Mouse (Mus musculus) forebrain, embryonic 11.5 days (tissue): Measurements from ENCODE around the gene Olfr649. TPM values are rescaled to one million over a fixed set of nuclear protein-coding genes. Genes with fewer than 3 reads are reported as not detected.
A peak's percentile ranks its signal among the peaks of the same experiment; 100 is the strongest.

Experiments used
- ATAC-seq: fragments of 200-750 bp; cut with Nextera tagmentation; replicated peaks from 2 replicates; pipeline ENCODE4 v1.8.0; 2017; ENCODE audit warnings: moderate TSS enrichment; ENCODE audit not compliant: low FRiP score
- DNase-seq: peaks from one replicate; pipeline ENCODE4 v3.0.0-alpha.2; 2017; ENCODE audit warnings: low spot score
- H3K27ac ChIP-seq: fragments of 300-500 bp; sonication (generic); 2 replicates; pipeline ENCODE4 v1.5.1; 2014; ENCODE audit warnings: low read depth, low read length
- H3K27me3 ChIP-seq: fragments of 300-500 bp; sonication (generic); 2 replicates; pipeline ENCODE4 v1.6.1; 2014; ENCODE audit warnings: mild to moderate bottlenecking, low read length, mixed read lengths; ENCODE audit not compliant: control insufficient read depth, insufficient read depth
- H3K36me3 ChIP-seq: fragments of 300-500 bp; sonication (generic); 2 replicates; pipeline ENCODE4 v1.6.1; 2014; ENCODE audit warnings: mild to moderate bottlenecking, low read length, moderate library complexity, mixed read lengths; ENCODE audit not compliant: control insufficient read depth, insufficient read depth
- H3K4me1 ChIP-seq: fragments of 300-500 bp; sonication (generic); replicated peaks from 2 replicates; pipeline ENCODE4 v1.6.1; 2014; ENCODE audit warnings: low read length, mixed read lengths; ENCODE audit not compliant: control insufficient read depth, insufficient read depth
- H3K4me2 ChIP-seq: fragments of 300-500 bp; sonication (generic); 2 replicates; pipeline ENCODE4 v1.6.1; 2014; ENCODE audit warnings: low read depth, mild to moderate bottlenecking, low read length, moderate library complexity, mixed read lengths; ENCODE audit not compliant: severe bottlenecking
- H3K4me3 ChIP-seq: fragments of 300-500 bp; sonication (generic); 2 replicates; pipeline ENCODE4 v1.5.1; 2014; ENCODE audit warnings: low read depth, low read length
- H3K9ac ChIP-seq: fragments of 300-500 bp; sonication (generic); 2 replicates; pipeline ENCODE4 v1.6.1; 2014; ENCODE audit warnings: low read length
- H3K9me3 ChIP-seq: fragments of 300-500 bp; sonication (generic); 2 replicates; pipeline ENCODE4 v1.6.1; 2016; ENCODE audit warnings: low read length, mixed read lengths; ENCODE audit not compliant: control insufficient read depth
- WGBS: fragments of 180-500 bp; shearing (Covaris S2); extraction: QIAGEN DNeasy Blood & Tissue Kit; methylation state at CpG from one replicate; pipeline ENCODE4 v1.1.7; 2014; 5-methylcytosine and 5-hydroxymethylcytosine counted together
- polyA plus RNA-seq: library from polyadenylated mRNA; unstranded; fragments of >200 nt; fragmentation: Nextera tagmentation; extraction: Ambion mirVana; gene quantifications from 2 replicates; pipeline ENCODE4 v1.2.1, GENCODE M21; 2014

The Olfr649 gene
- not detected in 2 replicates for polyA plus RNA-seq

DNA sequence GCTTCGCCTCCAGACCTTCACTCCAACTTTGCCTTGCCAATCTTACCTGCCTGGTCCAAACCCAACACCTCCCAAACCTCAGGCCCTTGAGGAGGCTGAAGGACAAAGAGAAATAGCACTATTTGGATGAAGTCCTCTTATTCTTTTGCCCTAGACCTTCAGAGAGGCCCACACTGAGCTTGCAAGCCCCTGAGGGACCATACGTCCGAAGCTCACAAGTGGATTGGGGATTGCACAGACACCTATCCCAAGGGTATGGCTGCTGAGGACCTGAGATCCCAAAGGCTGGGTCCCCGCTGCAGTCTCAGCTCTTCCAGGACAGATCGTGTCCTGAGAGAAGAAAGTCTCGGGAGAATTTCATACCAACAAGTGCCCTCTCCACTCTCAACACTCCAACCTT, at the start of gene Olfr649:
Gene Olfr649, minus strand, starts transcription at position 101 of the 400 bp plus-strand sequence.
- no peak for DNase-seq
- WGBS, result 89% methylated on average over 6 of the region's 6 CpGs
- H3K27me3 ChIP-seq, result no peaks in the 10 kb centered on the region
- ATAC-seq, result no peak
- no peaks in the 10 kb centered on the region for H3K4me1 ChIP-seq
- no peak within 1 kb of the TSS for H3K27ac ChIP-seq
- H3K4me3 ChIP-seq, result no peak within 1 kb of the TSS
- H3K9ac ChIP-seq, result no peak within 1 kb of the TSS
- H3K4me2 ChIP-seq, result no peak within 1 kb of the TSS
- no peaks in the 10 kb centered on the region for H3K9me3 ChIP-seq
- H3K36me3 ChIP-seq, result no peaks in the 10 kb centered on the region

DNA sequence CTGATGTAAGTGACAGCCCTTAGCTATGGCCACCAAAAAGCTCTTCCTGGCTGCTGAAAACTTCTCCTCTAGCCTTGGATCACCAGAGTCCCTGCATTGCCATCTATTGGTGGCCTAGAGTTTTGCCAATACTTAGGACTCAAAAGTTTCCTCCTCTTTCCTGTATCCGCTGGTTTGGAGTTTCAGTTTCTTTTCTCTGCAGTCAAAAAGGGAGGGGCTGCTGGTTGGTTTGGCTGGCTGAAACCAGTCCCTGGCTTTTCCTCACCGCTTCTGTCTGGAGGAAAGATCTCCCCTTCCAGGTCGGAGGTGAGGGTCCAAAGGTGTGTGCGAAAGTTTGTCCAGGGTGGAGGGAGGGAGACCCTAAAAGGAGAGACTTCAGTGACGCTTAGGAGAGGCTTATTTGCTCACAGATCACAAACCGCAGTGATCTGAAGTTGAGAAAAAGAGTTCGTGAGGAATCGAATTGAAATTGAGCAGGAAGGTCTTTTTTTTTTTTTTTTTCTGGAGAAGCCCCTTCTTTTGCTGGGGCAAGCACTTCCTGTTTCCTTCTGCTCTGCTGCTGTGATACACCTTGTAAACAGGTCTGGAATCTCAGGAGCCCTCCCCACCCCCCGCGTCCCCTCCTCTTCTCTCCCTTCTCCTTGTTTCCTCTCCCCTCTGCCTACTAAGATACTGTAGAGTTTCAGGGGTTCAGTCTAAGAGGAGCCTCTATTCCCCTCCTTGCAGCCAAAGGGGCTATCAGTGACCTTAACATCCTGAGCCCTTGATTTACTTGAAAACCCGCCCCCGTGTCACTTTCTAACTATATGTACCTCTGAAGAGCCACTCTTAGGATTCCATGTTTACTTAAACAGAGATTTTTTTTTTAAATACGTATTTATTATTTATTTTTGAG, 48.7 kb upstream of the Olfr649 start, which contains the start of gene Trim34a:
Gene Trim34a, plus strand, starts transcription at position 171 of the 895 bp plus-strand sequence.
- Histone ChIP-seq H3K27ac (no peak within 1 kb of the TSS), H3K4me2 (peak within 1 kb of the TSS; percentile 43; the same call in 1 of the 2 replicates), H3K4me1 (no peaks in the 10 kb centered on the region), H3K27me3 (no peaks in the 10 kb centered on the region), H3K9me3 (no peaks in the 10 kb centered on the region), H3K4me3 (peak within 1 kb of the TSS; percentile 21), H3K9ac (peak within 1 kb of the TSS; percentile 45; the same call in 1 of the 2 replicates), H3K36me3 (no peaks in the 10 kb centered on the region)
- DNase-seq (peak; percentile 53), ATAC-seq (peak; percentile 76)
- WGBS, result 6% methylated on average over 13 of the region's 13 CpGs

DNA sequence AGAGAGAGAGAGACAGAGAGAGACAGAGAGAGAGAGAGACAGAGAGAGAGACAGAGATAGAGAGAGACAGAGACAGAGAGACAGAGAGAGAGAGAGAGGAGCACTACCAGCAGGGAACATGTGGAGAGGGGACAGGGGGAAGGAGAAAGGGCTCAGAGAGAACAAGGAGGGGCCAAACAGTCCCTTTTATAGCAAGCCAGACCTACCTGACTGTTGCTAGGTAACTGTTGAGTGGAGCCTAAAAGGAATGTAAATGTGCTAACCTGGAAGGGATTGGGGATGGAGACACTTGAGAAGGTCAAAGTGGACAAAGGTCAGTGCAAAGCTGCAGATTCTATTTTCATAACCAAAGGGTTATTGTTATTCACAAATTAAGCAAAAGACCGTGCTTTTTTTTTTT, 47.8 kb upstream of the Olfr649 start:
- no peaks in the 10 kb centered on the region for H3K36me3 ChIP-seq
- H3K4me3 ChIP-seq, result no peak overlapping the region
- 67% methylated on average over 1 of the region's 1 CpGs for WGBS
- ATAC-seq, result no peak
- no peaks in the 10 kb centered on the region for H3K4me1 ChIP-seq
- H3K4me2 ChIP-seq, result no peak overlapping the region
- H3K27me3 ChIP-seq, result no peaks in the 10 kb centered on the region
- no peak overlapping the region for H3K27ac ChIP-seq
- H3K9me3 ChIP-seq, result no peaks in the 10 kb centered on the region
- DNase-seq, result no peak
- no peak overlapping the region for H3K9ac ChIP-seq

DNA sequence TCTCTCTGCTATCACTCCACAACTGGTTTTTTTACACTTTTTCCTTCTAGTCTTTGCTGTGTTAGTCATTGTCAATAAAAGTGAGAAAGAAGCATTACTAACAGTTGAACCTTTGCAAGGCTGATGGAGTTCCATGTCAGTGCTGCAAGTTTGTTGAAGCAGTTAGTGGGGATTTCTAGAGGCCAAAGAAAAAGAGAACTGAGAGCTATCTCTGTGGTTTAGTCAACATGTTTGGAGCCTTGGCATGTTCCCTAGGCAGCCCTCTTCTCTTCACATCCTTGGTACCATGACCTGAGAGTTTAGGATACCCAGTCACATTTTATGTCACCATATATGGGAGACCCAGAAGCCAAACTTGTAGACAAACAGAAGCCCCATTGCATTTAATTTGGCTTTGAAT, 45.1 kb upstream of the Olfr649 start:
- DNase-seq, result no peak
- no peak overlapping the region for H3K4me3 ChIP-seq
- no peaks in the 10 kb centered on the region for H3K36me3 ChIP-seq
- H3K4me2 ChIP-seq, result no peak overlapping the region
- H3K27ac ChIP-seq, result no peak overlapping the region
- no peak for ATAC-seq
- H3K9me3 ChIP-seq, result no peaks in the 10 kb centered on the region
- H3K4me1 ChIP-seq, result no peaks in the 10 kb centered on the region
- H3K27me3 ChIP-seq, result no peaks in the 10 kb centered on the region
- no peak overlapping the region for H3K9ac ChIP-seq

DNA sequence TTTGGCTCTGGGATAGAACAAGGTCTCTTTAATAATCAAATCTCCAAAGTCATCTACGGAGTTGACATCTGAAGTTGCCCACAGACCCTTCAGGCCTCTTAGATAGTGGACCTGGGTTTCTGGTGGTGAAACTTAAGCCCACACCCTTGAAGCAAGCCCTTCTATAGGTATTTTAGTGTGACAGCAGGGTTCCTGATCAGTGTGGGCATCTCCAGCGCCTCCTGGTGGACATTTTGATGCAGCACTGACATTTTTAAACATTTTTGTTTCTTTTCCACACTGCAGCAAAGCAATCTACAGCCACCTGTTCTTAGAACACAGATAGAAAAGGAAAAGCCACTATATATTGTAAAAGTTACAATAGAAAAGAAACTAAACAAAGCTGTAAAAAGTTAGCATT, 35.4 kb upstream of the Olfr649 start:
- no peak overlapping the region for H3K4me3 ChIP-seq
- DNase-seq, result no peak

DNA sequence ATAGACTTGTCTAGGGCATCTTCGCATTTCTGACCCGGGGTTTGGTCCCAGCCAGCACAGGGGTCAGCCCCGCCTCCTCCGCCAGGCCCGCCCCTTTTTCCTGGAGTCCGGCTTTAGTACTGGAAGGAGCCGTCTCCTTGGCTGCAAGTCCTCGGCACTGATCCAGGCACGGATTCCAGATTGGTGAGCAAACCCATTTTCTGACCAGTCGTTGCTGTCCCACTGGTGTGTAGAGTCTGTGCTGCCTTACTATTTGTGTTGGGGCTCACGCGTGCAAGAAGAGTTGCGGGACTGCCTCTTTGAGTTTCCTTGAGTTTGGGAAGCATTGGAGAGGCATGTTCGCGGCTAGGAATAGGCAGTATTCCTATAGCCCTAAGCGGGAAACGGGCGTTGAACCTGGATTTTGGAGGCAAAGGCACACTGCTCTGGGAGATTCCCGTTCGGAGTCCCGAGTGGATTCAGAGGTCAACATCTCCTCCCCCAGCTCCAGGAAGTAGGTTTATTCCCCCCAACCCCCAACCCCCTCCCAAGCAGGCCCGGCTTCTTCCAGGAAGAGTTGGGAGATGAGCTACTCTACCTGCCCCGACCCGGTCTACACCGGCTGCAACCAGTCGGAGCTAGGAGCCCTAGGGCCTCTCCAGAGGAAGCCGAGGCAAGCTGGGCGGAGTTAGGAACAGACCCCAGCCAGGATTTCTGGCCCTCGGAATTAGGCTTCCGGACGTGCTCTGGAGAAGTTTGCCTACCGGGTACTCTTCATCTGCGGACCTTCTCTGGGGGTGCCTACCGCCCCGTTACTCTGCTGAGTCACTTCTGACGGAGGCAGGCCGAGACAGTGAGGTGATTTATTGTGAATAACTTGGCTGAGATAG, 23.1 kb upstream of the Olfr649 start, which contains the start of gene Trim6:
Gene Trim6, plus strand, starts transcription at position 93 of the 869 bp plus-strand sequence.
- H3K4me3 ChIP-seq, result peak within 1 kb of the TSS; percentile 29
- H3K9me3 ChIP-seq, result no peaks in the 10 kb centered on the region
- H3K27me3 ChIP-seq, result no peaks in the 10 kb centered on the region
- 2% methylated on average over 37 of the region's 37 CpGs for WGBS
- H3K27ac ChIP-seq, result no peak within 1 kb of the TSS
- ATAC-seq (peak; percentile 83), DNase-seq (peak; percentile 70)
- peak within 1 kb of the TSS; percentile 44 for H3K9ac ChIP-seq
- H3K36me3 ChIP-seq, result no peaks in the 10 kb centered on the region
- H3K4me2 ChIP-seq, result peak within 1 kb of the TSS; percentile 57
- no peaks in the 10 kb centered on the region for H3K4me1 ChIP-seq

More for the DNA sequence above, 35.4 kb upstream of the Olfr649 start:
- Histone ChIP-seq H3K9ac (no peak overlapping the region), H3K36me3 (no peaks in the 10 kb centered on the region), H3K27ac (no peak overlapping the region), H3K9me3 (no peaks in the 10 kb centered on the region), H3K27me3 (no peaks in the 10 kb centered on the region), H3K4me1 (no peaks in the 10 kb centered on the region), H3K4me2 (no peak overlapping the region)
- no peak for ATAC-seq
- WGBS, result 38% methylated on average over 2 of the region's 2 CpGs

DNA sequence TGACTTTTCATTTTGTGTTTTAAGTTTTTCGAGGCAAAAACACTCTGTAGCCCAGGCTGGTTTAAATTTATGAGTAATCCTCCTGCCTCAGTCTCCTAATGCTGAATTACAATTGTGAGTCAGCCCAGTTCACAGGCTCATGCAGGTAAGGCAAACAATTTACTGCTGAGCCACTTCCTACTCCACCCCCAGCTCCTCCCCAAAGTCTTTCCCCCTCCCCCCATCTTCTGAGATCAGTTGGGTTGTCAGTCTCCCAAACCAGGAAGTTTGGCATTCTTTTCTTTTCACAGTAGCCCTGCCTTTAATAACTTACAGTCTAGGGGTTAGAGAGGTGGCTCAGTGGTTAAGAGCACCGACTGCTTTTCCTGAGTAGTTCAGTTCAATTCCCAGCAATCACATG, 22.1 kb upstream of the Olfr649 start:
- no peak overlapping the region for H3K4me3 ChIP-seq
- H3K4me2 ChIP-seq, result no peak overlapping the region
- no peaks in the 10 kb centered on the region for H3K27me3 ChIP-seq
- ATAC-seq (0 out of 2 replicates have a peak, but pooled peaks have one; percentile 23), DNase-seq (no peak)
- no peaks in the 10 kb centered on the region for H3K9me3 ChIP-seq
- H3K36me3 ChIP-seq, result no peaks in the 10 kb centered on the region
- no peak overlapping the region for H3K9ac ChIP-seq
- WGBS, result 78% methylated on average over 2 of the region's 2 CpGs
- H3K27ac ChIP-seq, result no peak overlapping the region
- no peaks in the 10 kb centered on the region for H3K4me1 ChIP-seq

DNA sequence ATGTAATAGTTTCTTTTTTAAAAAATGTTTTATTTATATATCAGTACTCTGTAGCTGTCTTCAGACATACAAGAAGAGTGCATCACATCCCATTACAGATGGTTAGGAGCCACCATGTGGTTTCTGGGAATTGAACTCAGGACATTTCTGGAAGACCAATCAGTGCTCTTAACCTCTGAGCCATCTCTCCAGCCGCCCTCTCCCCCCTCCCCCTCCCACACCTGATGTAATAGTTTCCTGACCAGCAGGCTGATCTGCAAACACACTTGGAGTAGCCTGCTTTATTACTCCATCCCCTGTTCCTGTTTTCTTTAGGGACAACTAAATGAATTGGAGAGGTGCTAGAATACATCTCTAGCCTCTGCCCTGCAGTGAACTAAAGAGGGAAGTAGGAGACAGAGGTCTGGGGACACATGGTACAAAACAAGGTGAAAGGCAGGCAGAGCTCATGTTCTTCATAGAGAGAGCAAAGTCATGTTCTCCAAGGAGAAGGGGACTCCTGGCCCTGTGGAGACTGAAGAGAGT, 20.3 kb upstream of the Olfr649 start:
- DNase-seq (no peak), ATAC-seq (no peak)
- H3K4me2 ChIP-seq, result no peak overlapping the region
- H3K4me1 ChIP-seq, result no peaks in the 10 kb centered on the region
- 75% methylated on average over 1 of the region's 1 CpGs for WGBS
- H3K36me3 ChIP-seq, result no peaks in the 10 kb centered on the region
- H3K9me3 ChIP-seq, result no peaks in the 10 kb centered on the region
- H3K27ac ChIP-seq, result no peak overlapping the region
- no peak overlapping the region for H3K9ac ChIP-seq
- no peak overlapping the region for H3K4me3 ChIP-seq
- no peaks in the 10 kb centered on the region for H3K27me3 ChIP-seq
